Mouse (Mus musculus): ENCODE measurements around the gene Sbno1. TPM values are rescaled to one million over a fixed set of nuclear protein-coding genes. Genes with fewer than 3 reads are reported as not detected.
"Not testable (repeated sequence)": the region's sequence is repeated elsewhere in the genome, so short reads cannot be mapped to it uniquely, and the experiment has no call there.

The Sbno1 gene
- total RNA-seq, 1 experiment from 2014 or later, result 307 TPM

GRCm38 (mm10) chr5:124351111-124351560 lies 74.7 kb downstream of the Sbno1 start:
- peak; percentile 31; the same call in 1 of the 2 replicates for ATAC-seq (ENCODE audit: extremely low read depth, insufficient number of reproducible peaks, low FRiP score, poor library complexity, severe bottlenecking)

- no peak for ATAC-seq (ENCODE audit: extremely low read depth, insufficient number of reproducible peaks, low FRiP score, poor library complexity, severe bottlenecking)
These were observed 75.5 kb downstream of the Sbno1 start for GRCm38 (mm10) chr5:124350350-124350749.

GRCm38 (mm10) chr5:124349196-124349595 lies 76.6 kb downstream of the Sbno1 start:
- no peak for ATAC-seq (ENCODE audit: extremely low read depth, insufficient number of reproducible peaks, low FRiP score, poor library complexity, severe bottlenecking)

GRCm38 (mm10) chr5:124342897-124343296 lies 82.9 kb downstream of the Sbno1 start:
- ATAC-seq (ENCODE audit: extremely low read depth, insufficient number of reproducible peaks, low FRiP score, poor library complexity, severe bottlenecking), result no peak

GRCm38 (mm10) chr5:124341753-124342339 lies 84.0 kb downstream of the Sbno1 start:
- not testable (repeated sequence) for ATAC-seq (ENCODE audit: extremely low read depth, insufficient number of reproducible peaks, low FRiP score, poor library complexity, severe bottlenecking)

GRCm38 (mm10) chr5:124338791-124339190 lies 87.0 kb downstream of the Sbno1 start:
- no peak for ATAC-seq (ENCODE audit: extremely low read depth, insufficient number of reproducible peaks, low FRiP score, poor library complexity, severe bottlenecking)

GRCm38 (mm10) chr5:124337909-124338308 lies 87.9 kb downstream of the Sbno1 start:
- no peak for ATAC-seq (ENCODE audit: extremely low read depth, insufficient number of reproducible peaks, low FRiP score, poor library complexity, severe bottlenecking)

GRCm38 (mm10) chr5:124337103-124337502 lies 88.7 kb downstream of the Sbno1 start:
- ATAC-seq (ENCODE audit: extremely low read depth, insufficient number of reproducible peaks, low FRiP score, poor library complexity, severe bottlenecking), result no peak

GRCm38 (mm10) chr5:124334392-124334791 lies 91.4 kb downstream of the Sbno1 start:
- ATAC-seq (ENCODE audit: extremely low read depth, insufficient number of reproducible peaks, low FRiP score, poor library complexity, severe bottlenecking), result no peak

- no peak for ATAC-seq (ENCODE audit: extremely low read depth, insufficient number of reproducible peaks, low FRiP score, poor library complexity, severe bottlenecking)
These were observed 95.7 kb downstream of the Sbno1 start for GRCm38 (mm10) chr5:124330086-124330485.

GRCm38 (mm10) chr5:124327510-124328364 lies 98.1 kb downstream of the Sbno1 start, which contains the start of the genes Mphosph9 and 2810006K23Rik:
TSS of gene Mphosph9 (minus strand) at chr5:124327972.
TSS of gene 2810006K23Rik (plus strand) at chr5:124328089.
- peak; percentile 93 for ATAC-seq (ENCODE audit: extremely low read depth, insufficient number of reproducible peaks, low FRiP score, poor library complexity, severe bottlenecking)

- no peak for ATAC-seq (ENCODE audit: extremely low read depth, insufficient number of reproducible peaks, low FRiP score, poor library complexity, severe bottlenecking)
These were observed 99.0 kb downstream of the Sbno1 start for GRCm38 (mm10) chr5:124326829-124327228.

Other genes starting within 250 kb of the Sbno1 start
- gene Pitpnm2, start 176.2 kb downstream of the Sbno1 start, total RNA-seq (2017), result 10.7 and 11.3 TPM in 2 replicates
- 14.0 and 18.3 TPM in 2 replicates for gene Mphosph9, start 98.0 kb downstream of the Sbno1 start, total RNA-seq (2017)
- gene 2810006K23Rik, start 97.9 kb downstream of the Sbno1 start, total RNA-seq (2017), result 5.5 and 6.9 TPM in 2 replicates
- gene Cdk2ap1, start 62.9 kb downstream of the Sbno1 start, total RNA-seq (2017), result 78.1 and 86.2 TPM in 2 replicates
- 58.0 and 70.0 TPM in 2 replicates for gene Kmt5a, start 13.9 kb upstream of the Sbno1 start, total RNA-seq (2017)
- gene Rilpl2, start 52.4 kb upstream of the Sbno1 start, total RNA-seq (2017), result 40.5 and 44.6 TPM in 2 replicates
- gene Snrnp35, start 57.1 kb upstream of the Sbno1 start, total RNA-seq (2017), result 4.7 and 9.3 TPM in 2 replicates
- gene Rilpl1, start 105.4 kb upstream of the Sbno1 start, total RNA-seq (2017), result 1.2 and 1.7 TPM in 2 replicates
- 321 and 409 TPM in 2 replicates for gene Tmed2, start 114.7 kb upstream of the Sbno1 start, total RNA-seq (2017)
- gene Ddx55, start 126.9 kb upstream of the Sbno1 start, total RNA-seq (2017), result 27.7 and 28.2 TPM in 2 replicates
- gene Eif2b1, start 153.1 kb upstream of the Sbno1 start, total RNA-seq (2017), result 24.1 and 24.7 TPM in 2 replicates
- gene Gtf2h3, start 153.1 kb upstream of the Sbno1 start, total RNA-seq (2017), result 18.7 and 25.5 TPM in 2 replicates
- 29.8 and 30.4 TPM in 2 replicates for gene Atp6v0a2, start 202.6 kb upstream of the Sbno1 start, total RNA-seq (2017)

All from neutrophil, adult 5-6 weeks (primary cell).